Mouse (Mus musculus) neural tube, embryonic 13.5 days (tissue): ENCODE results near the gene Mylk. TPM values are rescaled to one million over a fixed set of nuclear protein-coding genes. Genes with fewer than 3 reads are reported as not detected.

ENCODE experiments used
- ATAC-seq: fragments of 200-750 bp; cut with Nextera tagmentation; 2 replicates; pipeline ENCODE4 v1.8.0; 2017; ENCODE audit warnings: low read depth, mild to moderate bottlenecking, moderate TSS enrichment, moderate library complexity
- H3K27ac ChIP-seq: fragments of 300-500 bp; sonication (generic); replicated peaks from 2 replicates; pipeline ENCODE4 v1.5.1; 2015; ENCODE audit warnings: moderate library complexity, mild to moderate bottlenecking, inconsistent platforms
- H3K27me3 ChIP-seq: fragments of 300-500 bp; sonication (generic); 2 replicates; pipeline ENCODE4 v1.6.1; 2015; ENCODE audit warnings: mild to moderate bottlenecking, inconsistent platforms
- H3K36me3 ChIP-seq: fragments of 300-500 bp; sonication (generic); 2 replicates; pipeline ENCODE4 v1.6.1; 2015; ENCODE audit warnings: mild to moderate bottlenecking, inconsistent platforms
- H3K4me1 ChIP-seq: fragments of 300-500 bp; sonication (generic); replicated peaks from 2 replicates; pipeline ENCODE4 v1.6.1; 2015; ENCODE audit warnings: inconsistent platforms
- H3K4me2 ChIP-seq: fragments of 300-500 bp; sonication (generic); 2 replicates; pipeline ENCODE4 v1.6.1; 2015; ENCODE audit warnings: inconsistent platforms, mild to moderate bottlenecking, moderate library complexity
- H3K4me3 ChIP-seq: fragments of 300-500 bp; sonication (generic); 2 replicates; pipeline ENCODE4 v1.5.1; 2015; ENCODE audit warnings: mild to moderate bottlenecking, inconsistent platforms
- H3K9ac ChIP-seq: fragments of 300-500 bp; sonication (generic); 2 replicates; pipeline ENCODE4 v1.6.1; 2015; ENCODE audit warnings: moderate library complexity, mild to moderate bottlenecking, inconsistent platforms
- H3K9me3 ChIP-seq: fragments of 300-500 bp; sonication (generic); 2 replicates; pipeline ENCODE4 v1.6.1; 2016; ENCODE audit warnings: inconsistent platforms
- WGBS: fragments of 180-500 bp; shearing (Covaris S2); methylation state at CpG from one replicate; pipeline ENCODE4 v1.1.7; 2015; 5-methylcytosine and 5-hydroxymethylcytosine counted together
- polyA plus RNA-seq: library from polyadenylated mRNA; unstranded; fragments of >200 nt; fragmentation: Nextera tagmentation; extraction: Ambion mirVana; gene quantifications from 2 replicates; pipeline ENCODE4 v1.2.1, GENCODE M21; 2015

The Mylk gene
- polyA plus RNA-seq, 1 experiment from 2014 or later, result 3.6 TPM

- no peak overlapping the region for H3K4me2 ChIP-seq
- 84% methylated on average over 3 of the region's 3 CpGs for WGBS
- no peak overlapping the region for H3K27ac ChIP-seq
- H3K4me1 ChIP-seq, result no peaks in the 10 kb centered on the region
- ATAC-seq, result no peak
- no peak overlapping the region for H3K9ac ChIP-seq
- H3K36me3 ChIP-seq, result no peaks in the 10 kb centered on the region
- no peaks in the 10 kb centered on the region for H3K9me3 ChIP-seq
- no peaks in the 10 kb centered on the region for H3K27me3 ChIP-seq
- no peak overlapping the region for H3K4me3 ChIP-seq
Measured at GRCm38 (mm10) chr16:34813570-34813969, 68.6 kb downstream of the Mylk start.

- Histone ChIP-seq H3K4me3 (no peak overlapping the region), H3K36me3 (no peaks in the 10 kb centered on the region), H3K4me2 (no peak overlapping the region), H3K9ac (no peak overlapping the region), H3K27me3 (no peaks in the 10 kb centered on the region), H3K27ac (no peak overlapping the region), H3K4me1 (no peaks in the 10 kb centered on the region), H3K9me3 (no peaks in the 10 kb centered on the region)
- no peak for ATAC-seq
- WGBS, result 85% methylated on average over 7 of the region's 7 CpGs
Measured at GRCm38 (mm10) chr16:34814612-34815011, 69.6 kb downstream of the Mylk start.

GRCm38 (mm10) chr16:34816548-34816947 is 71.5 kb downstream of the Mylk start:
- Histone ChIP-seq H3K4me3 (no peak overlapping the region), H3K9me3 (no peaks in the 10 kb centered on the region), H3K27ac (no peak overlapping the region), H3K9ac (no peak overlapping the region), H3K36me3 (no peaks in the 10 kb centered on the region), H3K4me2 (no peak overlapping the region), H3K4me1 (no peaks in the 10 kb centered on the region), H3K27me3 (no peaks in the 10 kb centered on the region)
- ATAC-seq, result no peak
- WGBS, result 90% methylated on average over 7 of the region's 7 CpGs

GRCm38 (mm10) chr16:34825111-34825744 is 80.2 kb downstream of the Mylk start:
- no peak for ATAC-seq
- Histone ChIP-seq H3K4me3 (no peak overlapping the region), H3K27ac (no peak overlapping the region), H3K36me3 (no peaks in the 10 kb centered on the region), H3K9ac (no peak overlapping the region), H3K9me3 (no peaks in the 10 kb centered on the region), H3K27me3 (no peaks in the 10 kb centered on the region), H3K4me1 (no peaks in the 10 kb centered on the region), H3K4me2 (no peak overlapping the region)
- 78% methylated on average over 7 of the region's 7 CpGs for WGBS

GRCm38 (mm10) chr16:34834477-34834876 is 89.5 kb downstream of the Mylk start:
- 57% methylated on average over 1 of the region's 1 CpGs for WGBS
- no peak for ATAC-seq
- no peaks in the 10 kb centered on the region for H3K27me3 ChIP-seq

GRCm38 (mm10) chr16:34839004-34839703 is 94.1 kb downstream of the Mylk start:
- WGBS, result 81% methylated on average over 7 of the region's 7 CpGs
- no peak for ATAC-seq
- Histone ChIP-seq H3K4me2 (no peak overlapping the region), H3K9ac (no peak overlapping the region), H3K27me3 (no peaks in the 10 kb centered on the region), H3K9me3 (0 out of 2 replicates have a peak, but pooled peaks cover 7% of the 10 kb centered on the region), H3K36me3 (no peaks in the 10 kb centered on the region), H3K4me3 (no peak overlapping the region), H3K27ac (no peak overlapping the region), H3K4me1 (no peaks in the 10 kb centered on the region)

More at GRCm38 (mm10) chr16:34834477-34834876, 89.5 kb downstream of the Mylk start:
- no peaks in the 10 kb centered on the region for H3K9me3 ChIP-seq
- H3K4me2 ChIP-seq, result no peak overlapping the region
- H3K27ac ChIP-seq, result no peak overlapping the region
- no peaks in the 10 kb centered on the region for H3K36me3 ChIP-seq
- H3K9ac ChIP-seq, result no peak overlapping the region
- no peaks in the 10 kb centered on the region for H3K4me1 ChIP-seq
- H3K4me3 ChIP-seq, result no peak overlapping the region

GRCm38 (mm10) chr16:34839704-34840331 is 94.8 kb downstream of the Mylk start:
- Histone ChIP-seq H3K27me3 (no peaks in the 10 kb centered on the region), H3K36me3 (no peaks in the 10 kb centered on the region), H3K9me3 (0 out of 2 replicates have a peak, but pooled peaks cover 7% of the 10 kb centered on the region), H3K27ac (no peak overlapping the region), H3K4me2 (no peak overlapping the region), H3K4me1 (0 out of 2 replicates have a peak, but pooled peaks cover 2% of the 10 kb centered on the region), H3K9ac (no peak overlapping the region), H3K4me3 (no peak overlapping the region)
- ATAC-seq, result no peak
- WGBS, result 85% methylated on average over 7 of the region's 7 CpGs

- WGBS, result 72% methylated on average over 6 of the region's 6 CpGs
- no peak overlapping the region for H3K4me3 ChIP-seq
- no peaks in the 10 kb centered on the region for H3K36me3 ChIP-seq
- H3K4me2 ChIP-seq, result no peak overlapping the region
- H3K9ac ChIP-seq, result no peak overlapping the region
- no peaks in the 10 kb centered on the region for H3K27me3 ChIP-seq
- ATAC-seq, result no peak
- 0 out of 2 replicates have a peak, but pooled peaks cover 7% of the 10 kb centered on the region for H3K9me3 ChIP-seq
- H3K27ac ChIP-seq, result no peak overlapping the region
- H3K4me1 ChIP-seq, result 0 out of 2 replicates have a peak, but pooled peaks cover 3% of the 10 kb centered on the region
Measured at GRCm38 (mm10) chr16:34844783-34845182, 99.8 kb downstream of the Mylk start.

- H3K9ac ChIP-seq, result no peak overlapping the region
- no peak overlapping the region for H3K27ac ChIP-seq
- H3K36me3 ChIP-seq, result no peaks in the 10 kb centered on the region
- no peak overlapping the region for H3K4me3 ChIP-seq
- H3K27me3 ChIP-seq, result no peaks in the 10 kb centered on the region
- WGBS, result 64% methylated on average over 3 of the region's 3 CpGs
- 0 out of 2 replicates have a peak, but pooled peaks cover 2% of the 10 kb centered on the region for H3K9me3 ChIP-seq
- H3K4me2 ChIP-seq, result no peak overlapping the region
- ATAC-seq, result no peak
- H3K4me1 ChIP-seq, result 0 out of 2 replicates have a peak, but pooled peaks cover 3% of the 10 kb centered on the region
Measured at GRCm38 (mm10) chr16:34847638-34848037, 102.6 kb downstream of the Mylk start.

GRCm38 (mm10) chr16:34854066-34854465 is 109.1 kb downstream of the Mylk start:
- WGBS, result 73% methylated on average over 7 of the region's 7 CpGs
- H3K9me3 ChIP-seq, result no peaks in the 10 kb centered on the region
- no peak overlapping the region for H3K4me3 ChIP-seq
- H3K9ac ChIP-seq, result no peak overlapping the region
- no peak overlapping the region for H3K4me2 ChIP-seq
- H3K27me3 ChIP-seq, result no peaks in the 10 kb centered on the region
- H3K27ac ChIP-seq, result no peak overlapping the region
- H3K4me1 ChIP-seq, result no peaks in the 10 kb centered on the region
- H3K36me3 ChIP-seq, result no peaks in the 10 kb centered on the region
- ATAC-seq, result no peak

GRCm38 (mm10) chr16:34855136-34855535 is 110.1 kb downstream of the Mylk start:
- no peak for ATAC-seq
- Histone ChIP-seq H3K9ac (no peak overlapping the region), H3K4me2 (no peak overlapping the region), H3K9me3 (no peaks in the 10 kb centered on the region), H3K4me3 (no peak overlapping the region), H3K36me3 (no peaks in the 10 kb centered on the region), H3K4me1 (no peaks in the 10 kb centered on the region), H3K27me3 (no peaks in the 10 kb centered on the region), H3K27ac (no peak overlapping the region)
- 82% methylated on average over 6 of the region's 6 CpGs for WGBS

GRCm38 (mm10) chr16:34855751-34856150 is 110.7 kb downstream of the Mylk start:
- Histone ChIP-seq H3K9ac (no peak overlapping the region), H3K27me3 (no peaks in the 10 kb centered on the region), H3K36me3 (no peaks in the 10 kb centered on the region), H3K4me2 (no peak overlapping the region), H3K27ac (no peak overlapping the region), H3K9me3 (no peaks in the 10 kb centered on the region), H3K4me3 (no peak overlapping the region), H3K4me1 (no peaks in the 10 kb centered on the region)
- ATAC-seq, result no peak
- 71% methylated on average over 2 of the region's 2 CpGs for WGBS
